Mouse (Mus musculus): ENCODE results near the gene Phlda3. TPM values are rescaled to one million over a fixed set of nuclear protein-coding genes. Genes with fewer than 3 reads are reported as not detected.

The Phlda3 gene
- total RNA-seq (2017) = 0.39 to 7.4 TPM (median 1.4 TPM) in 3 replicates

DNA sequence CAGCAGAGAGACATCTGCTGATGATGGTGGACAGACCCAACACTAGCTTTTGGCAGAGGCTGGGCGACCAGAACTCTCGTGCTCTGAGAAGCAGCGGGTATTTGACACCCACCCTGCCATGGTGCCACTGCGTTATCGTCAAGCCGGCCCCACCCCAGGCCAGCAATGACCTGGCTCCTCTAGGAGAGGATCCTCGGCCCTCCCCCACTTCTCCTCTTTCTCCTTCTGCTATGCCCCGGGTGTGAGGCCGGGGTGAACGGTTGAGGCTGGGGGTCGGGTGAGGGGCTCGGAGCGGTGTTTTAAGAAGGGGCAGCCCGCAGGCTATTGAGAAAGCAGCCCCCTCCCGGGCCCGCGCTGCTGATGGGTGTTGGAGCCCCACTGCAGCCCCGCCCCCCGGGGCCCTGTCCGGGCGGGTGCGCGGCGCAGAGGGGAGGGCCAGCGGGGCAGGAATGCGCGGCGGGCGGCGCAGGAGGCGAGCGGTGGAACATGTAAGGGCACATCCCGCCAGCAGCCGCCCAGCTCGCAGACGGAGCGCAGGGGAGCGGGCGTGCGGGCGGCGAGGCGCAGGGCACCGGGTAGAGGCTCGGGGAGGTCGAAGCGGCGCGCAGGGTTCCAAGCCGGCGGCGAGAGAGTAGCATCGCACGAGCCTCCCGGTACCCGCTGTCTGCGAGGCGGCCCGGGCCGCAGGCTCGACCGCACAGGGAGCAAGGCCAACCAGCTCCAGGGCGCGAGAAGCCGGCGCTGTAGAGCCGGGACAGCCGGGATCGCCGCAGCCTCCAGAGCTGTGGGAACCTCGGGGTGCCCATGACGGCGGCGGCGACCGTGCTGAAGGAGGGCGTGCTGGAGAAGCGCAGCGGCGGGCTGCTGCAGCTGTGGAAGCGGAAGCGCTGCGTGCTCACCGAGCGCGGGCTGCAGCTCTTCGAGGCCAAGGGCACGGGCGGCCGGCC is at the start of gene Phlda3:
Gene Phlda3 (plus strand): TSS at position 475 of the 947 bp plus-strand sequence.
- ATAC-seq (replicated peaks; ENCODE audit: insufficient number of reproducible peaks, low FRiP score, low TSS enrichment, poor library complexity, severe bottlenecking) = no peak

DNA sequence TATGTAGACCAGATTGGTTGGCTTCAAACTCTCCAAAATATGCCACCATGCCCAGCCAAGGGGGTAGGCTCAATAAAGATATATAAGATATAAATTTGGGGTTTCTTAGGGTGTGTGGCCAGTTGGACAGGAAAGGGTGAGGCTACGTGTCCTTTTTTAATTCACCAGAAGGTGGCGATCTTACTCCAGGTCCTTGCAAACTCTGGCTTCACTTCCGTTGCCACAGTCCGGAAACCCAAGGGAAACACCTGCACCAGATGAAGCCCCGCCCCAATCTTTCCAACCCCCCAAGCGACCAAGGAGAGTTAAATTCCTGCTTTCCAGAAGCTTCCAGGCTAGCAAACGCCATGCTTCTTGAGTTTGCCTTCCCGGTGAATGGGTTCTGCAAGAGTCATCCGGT is 46.4 kb upstream of the Phlda3 start:
- ATAC-seq (replicated peaks; ENCODE audit: insufficient number of reproducible peaks, low FRiP score, low TSS enrichment, poor library complexity, severe bottlenecking) = peak; percentile 91

DNA sequence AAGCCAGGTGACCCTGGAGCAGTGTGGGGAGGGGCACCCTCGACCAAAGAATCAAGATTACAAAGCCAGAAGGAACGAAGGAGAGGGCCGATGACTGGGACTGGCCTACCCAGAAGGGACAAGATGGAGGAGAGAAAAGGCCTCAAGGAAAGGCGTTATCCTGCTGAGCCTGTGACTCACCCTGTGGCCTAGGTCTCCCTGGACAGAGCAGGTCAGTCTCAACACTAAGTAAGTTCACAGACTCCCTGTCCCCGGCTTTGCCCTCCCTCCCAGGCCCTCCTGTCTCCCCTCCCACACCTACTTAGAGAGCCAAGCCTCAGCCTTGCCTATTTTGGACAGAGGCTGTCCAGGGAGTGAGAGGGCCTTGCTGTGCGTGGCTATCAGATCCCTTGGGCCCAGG is 45.9 kb upstream of the Phlda3 start, which contains the start of gene Csrp1:
Gene Csrp1 (plus strand): TSS at position 79 of the 400 bp plus-strand sequence.
- ATAC-seq (replicated peaks; ENCODE audit: insufficient number of reproducible peaks, low FRiP score, low TSS enrichment, poor library complexity, severe bottlenecking) = no peak

DNA sequence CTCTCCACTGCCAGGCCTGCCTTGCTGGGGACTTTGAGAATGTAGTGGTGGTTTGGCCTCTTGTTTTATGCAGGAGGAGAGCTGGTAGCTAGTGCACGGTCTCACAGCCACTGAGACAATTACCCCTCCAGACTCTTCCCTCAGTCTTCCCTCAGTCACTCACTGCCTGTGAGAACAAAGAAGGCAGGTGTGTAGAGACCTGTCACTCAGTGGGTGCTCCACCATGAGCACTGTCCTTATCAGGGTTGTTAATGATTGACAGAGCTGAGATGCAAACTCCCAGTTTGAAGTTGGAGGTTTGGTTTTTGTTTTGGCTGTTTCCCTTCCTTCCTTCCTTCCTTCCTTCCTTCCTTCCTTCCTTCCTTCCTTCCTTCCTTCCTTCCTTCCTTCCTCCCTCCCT is 42.9 kb upstream of the Phlda3 start:
- ATAC-seq (replicated peaks; ENCODE audit: insufficient number of reproducible peaks, low FRiP score, low TSS enrichment, poor library complexity, severe bottlenecking) = no peak

DNA sequence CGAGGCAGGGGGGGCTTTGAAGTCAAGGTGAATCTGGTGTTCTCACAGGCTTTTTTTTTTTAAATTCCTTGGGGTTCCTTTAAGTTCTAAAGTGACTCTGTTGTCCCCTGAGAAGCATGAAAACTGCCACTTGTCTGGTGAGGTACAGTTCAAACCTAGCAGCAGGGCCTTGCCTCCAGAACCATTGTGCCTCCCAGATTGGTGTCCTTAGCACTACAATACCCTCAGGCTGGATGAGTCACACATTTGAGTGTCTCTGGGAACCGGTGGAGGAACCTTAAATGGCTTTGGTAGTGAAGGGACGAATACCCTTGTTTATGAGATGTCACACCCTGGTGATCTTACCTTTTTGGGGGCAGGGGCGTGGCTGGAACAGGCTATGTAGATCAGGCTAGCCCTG is 41.8 kb upstream of the Phlda3 start:
- no peak for ATAC-seq (replicated peaks; ENCODE audit: insufficient number of reproducible peaks, low FRiP score, low TSS enrichment, poor library complexity, severe bottlenecking)

DNA sequence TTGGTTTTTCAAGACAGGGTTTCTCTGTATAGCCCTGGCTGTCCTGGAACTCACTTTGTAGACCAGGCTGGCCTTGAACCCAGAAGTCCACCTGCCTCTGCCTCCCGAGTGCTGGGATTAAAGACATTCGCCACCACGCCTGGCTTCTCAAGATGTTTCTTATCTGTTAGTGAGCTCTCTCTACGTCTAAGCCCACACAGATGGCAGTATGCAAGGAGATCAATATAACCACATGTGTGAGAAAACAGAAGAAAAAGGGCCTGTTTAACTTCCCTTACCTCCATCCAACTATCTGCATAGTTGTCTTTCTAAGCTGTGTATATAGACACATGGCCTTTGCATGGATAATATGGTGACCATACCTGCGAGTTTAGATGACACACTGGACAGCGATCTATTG is 40.6 kb upstream of the Phlda3 start:
- ATAC-seq (replicated peaks; ENCODE audit: insufficient number of reproducible peaks, low FRiP score, low TSS enrichment, poor library complexity, severe bottlenecking) = no peak

DNA sequence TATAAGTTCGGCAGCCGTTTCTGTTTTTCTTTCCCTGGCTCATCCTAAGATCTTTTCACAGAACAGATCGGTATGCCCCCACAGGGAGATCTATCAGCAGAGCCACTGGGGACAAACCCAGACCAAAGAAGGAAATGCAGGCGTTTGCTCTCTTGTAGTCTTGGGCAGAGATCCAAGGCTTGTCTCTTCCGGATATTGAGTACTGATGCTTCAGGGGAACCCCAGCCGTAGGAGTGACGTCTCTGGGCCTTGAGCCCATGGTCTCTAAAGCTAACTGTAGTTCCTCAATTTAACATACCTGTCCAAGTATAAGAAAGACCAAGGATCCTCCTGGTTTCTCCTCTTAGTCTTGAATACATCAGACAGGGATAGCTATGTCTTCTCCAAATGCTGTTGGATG is 40.0 kb upstream of the Phlda3 start:
- no peak for ATAC-seq (replicated peaks; ENCODE audit: insufficient number of reproducible peaks, low FRiP score, low TSS enrichment, poor library complexity, severe bottlenecking)

DNA sequence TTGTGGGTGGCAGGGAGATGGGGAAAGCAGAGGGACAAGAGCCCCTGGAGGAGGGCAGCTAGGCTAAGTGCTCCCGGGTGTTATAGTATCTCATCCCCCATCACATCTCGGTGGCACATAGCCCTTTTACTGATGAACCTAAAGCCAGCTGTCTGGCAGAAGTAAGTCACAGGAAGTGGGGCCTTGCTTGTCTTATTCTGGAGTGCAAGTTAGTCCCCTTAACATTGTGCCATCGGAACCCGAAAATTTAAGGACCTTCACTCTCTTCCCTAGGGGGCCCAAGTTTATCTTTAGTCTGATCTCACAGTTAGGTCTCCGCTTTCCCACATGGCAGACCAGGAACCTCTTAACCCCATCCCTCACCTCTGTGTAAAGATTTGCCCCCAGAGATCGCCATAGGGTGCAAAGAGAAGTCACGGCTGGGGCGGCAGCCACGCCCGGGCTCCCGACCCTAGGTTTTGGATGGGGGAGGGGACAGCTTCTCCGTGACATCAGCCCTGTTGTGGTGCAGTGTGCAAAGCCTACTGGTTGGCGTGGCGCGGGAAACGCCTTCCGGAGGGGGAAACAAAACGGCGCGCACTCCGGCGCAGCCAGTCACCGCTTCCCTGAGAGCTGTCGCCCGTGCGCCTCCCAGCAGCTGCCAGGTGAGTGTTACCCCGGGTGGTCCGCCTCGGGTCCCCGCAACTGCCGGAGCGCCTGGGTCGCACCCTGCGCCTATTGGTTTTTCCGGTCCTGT is 37.1 kb upstream of the Phlda3 start:
- ATAC-seq (replicated peaks; ENCODE audit: insufficient number of reproducible peaks, low FRiP score, low TSS enrichment, poor library complexity, severe bottlenecking) = peak; percentile 94

DNA sequence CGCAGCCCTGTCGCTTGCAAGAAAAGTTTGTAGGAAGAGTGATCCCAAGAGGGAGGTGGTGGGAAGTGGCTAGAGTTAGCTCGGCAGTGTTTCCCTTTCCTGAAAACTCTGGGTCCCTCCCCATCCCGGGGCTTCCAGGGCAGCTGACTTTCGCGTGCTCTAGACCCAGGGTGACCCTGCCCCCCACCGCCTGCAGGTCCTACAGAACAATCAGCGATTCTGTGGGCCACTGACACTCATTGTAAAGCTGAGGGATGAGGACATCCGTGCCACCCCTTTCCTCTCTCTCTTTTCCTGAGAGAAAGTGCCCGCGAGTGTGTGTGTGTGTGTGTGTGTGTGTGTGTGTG is 36.6 kb upstream of the Phlda3 start:
- ATAC-seq (replicated peaks; ENCODE audit: insufficient number of reproducible peaks, low FRiP score, low TSS enrichment, poor library complexity, severe bottlenecking) = no peak

DNA sequence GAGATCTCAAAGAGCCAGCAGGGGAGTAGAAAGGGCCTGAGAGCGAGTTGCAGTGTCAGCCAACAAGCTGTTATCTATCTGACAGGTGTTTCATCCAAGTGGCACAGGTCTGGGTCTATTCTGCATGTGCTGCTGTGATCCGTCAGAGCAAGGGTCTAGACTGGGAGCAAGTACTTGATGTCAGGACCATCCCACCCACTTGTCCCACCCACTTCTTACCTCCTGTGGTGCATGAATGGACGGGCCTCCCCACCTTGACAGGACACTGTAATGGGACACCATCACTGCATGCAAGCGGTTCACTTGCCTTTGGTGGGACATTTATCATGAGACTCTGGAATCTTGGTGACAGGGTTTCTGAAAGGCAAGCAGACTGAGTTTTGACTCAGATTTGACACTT is 36.1 kb upstream of the Phlda3 start:
- no peak for ATAC-seq (replicated peaks; ENCODE audit: insufficient number of reproducible peaks, low FRiP score, low TSS enrichment, poor library complexity, severe bottlenecking)

DNA sequence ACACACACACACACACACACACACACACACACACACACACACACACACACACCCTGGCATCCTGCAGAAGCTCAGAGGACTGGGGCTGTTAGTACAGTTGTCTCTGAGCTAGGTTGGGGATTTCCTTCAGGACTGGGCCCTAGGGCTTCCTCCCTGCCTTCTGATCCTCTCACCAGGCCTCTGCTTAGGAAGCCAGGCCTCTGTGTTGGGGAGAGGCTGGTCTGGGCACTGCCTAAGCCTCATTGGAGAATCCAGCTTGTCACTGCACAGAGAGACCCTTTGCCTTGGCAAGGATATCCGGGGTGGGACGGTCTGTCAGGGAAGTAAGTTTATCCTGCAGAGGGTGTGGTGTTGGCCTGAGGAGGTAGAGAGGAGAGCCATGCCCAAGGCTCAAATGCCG is 35.6 kb upstream of the Phlda3 start:
- ATAC-seq (replicated peaks; ENCODE audit: insufficient number of reproducible peaks, low FRiP score, low TSS enrichment, poor library complexity, severe bottlenecking) = no peak

DNA sequence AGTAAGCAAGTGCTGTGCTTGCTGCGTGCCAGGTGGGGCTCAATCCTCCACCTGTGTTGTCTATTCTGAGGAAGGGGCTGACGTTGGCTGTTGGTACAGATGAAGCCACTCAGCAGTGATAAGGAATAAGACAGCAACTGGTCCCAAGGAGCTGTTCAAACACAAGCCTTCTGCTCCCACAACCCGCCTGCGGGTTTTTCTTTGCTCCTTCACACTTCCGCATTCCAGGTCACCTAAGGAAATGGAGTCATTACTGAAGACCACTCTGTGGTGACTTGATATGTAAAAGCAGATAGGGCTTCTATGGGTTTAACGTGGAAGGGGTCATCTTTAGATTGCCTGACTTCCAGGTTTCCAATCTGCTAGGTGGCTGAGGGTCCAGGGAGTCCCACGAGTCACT is 34.5 kb upstream of the Phlda3 start:
- ATAC-seq (replicated peaks; ENCODE audit: insufficient number of reproducible peaks, low FRiP score, low TSS enrichment, poor library complexity, severe bottlenecking) = no peak

DNA sequence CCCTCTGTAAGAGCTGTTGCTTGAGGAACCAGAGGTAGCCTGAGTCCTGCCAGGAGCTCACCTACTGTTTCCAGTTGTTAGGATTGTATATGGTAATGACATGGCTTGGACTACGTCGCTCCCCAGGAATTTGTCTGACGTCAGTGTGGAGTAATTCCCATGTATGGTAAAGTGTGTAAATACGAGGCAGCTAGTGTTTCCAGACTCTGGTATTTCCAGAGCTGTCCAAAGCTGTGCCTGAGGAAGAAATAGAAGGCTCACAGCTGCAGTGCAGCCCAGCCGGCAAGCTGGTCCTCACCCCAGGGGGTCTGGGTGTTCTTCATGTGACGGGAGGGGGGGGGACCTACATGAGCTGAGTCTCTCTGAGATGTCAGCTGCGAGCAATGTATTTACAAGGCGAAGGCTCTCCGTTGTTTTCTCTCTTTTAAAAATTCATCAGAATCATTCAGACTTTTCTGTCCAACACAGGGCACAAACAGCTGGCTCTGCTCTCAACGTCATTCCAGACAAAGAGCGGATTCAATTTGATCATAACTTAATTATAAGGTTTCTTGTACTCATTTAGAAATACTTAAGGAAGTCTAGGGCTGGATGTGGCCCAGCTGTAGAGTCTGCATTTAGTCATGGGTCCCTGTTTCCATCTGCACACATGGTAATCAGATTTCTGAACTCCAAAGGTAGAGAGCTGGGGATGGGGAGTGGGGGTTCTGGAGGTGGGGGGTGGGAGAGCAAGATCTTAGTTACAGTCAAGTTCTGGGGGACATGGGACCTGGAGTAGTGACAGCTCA is 33.8 kb upstream of the Phlda3 start:
- ATAC-seq (replicated peaks; ENCODE audit: insufficient number of reproducible peaks, low FRiP score, low TSS enrichment, poor library complexity, severe bottlenecking) = no peak

DNA sequence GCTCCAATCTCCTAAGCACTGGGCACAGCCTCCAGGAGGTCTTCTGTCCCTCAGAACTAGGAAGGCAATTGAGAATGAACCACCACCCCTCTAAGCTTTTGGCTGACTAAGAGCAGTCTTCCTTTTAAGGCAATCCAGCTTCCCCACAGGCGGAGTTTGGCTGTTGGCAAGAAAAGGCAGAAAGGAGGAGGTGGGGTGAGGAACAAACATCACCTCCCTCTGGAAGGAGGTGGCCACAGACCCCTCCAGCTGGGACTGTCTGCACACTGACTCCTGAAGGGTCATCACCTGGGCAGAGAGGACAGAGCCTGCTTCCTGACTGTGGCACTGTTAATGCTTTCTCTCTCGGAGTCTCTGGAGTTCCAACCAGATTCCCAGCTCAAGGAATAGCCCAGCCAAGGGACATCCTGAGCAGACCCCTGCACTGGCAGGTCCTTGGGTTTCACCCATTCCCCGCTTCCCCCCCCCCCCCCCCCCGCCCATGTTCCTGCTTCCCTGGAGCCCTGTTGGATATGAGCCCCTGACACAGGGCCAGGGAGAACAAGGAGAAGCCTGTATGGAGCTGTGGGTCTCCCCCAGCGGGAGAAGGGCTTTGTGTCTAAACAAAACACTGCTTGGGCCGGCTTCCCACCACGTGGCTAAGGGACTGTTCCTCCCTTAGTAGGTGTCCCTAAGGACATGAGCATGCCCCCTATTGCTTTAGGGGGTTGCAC is 31.5 kb upstream of the Phlda3 start:
- no peak for ATAC-seq (replicated peaks; ENCODE audit: insufficient number of reproducible peaks, low FRiP score, low TSS enrichment, poor library complexity, severe bottlenecking)

DNA sequence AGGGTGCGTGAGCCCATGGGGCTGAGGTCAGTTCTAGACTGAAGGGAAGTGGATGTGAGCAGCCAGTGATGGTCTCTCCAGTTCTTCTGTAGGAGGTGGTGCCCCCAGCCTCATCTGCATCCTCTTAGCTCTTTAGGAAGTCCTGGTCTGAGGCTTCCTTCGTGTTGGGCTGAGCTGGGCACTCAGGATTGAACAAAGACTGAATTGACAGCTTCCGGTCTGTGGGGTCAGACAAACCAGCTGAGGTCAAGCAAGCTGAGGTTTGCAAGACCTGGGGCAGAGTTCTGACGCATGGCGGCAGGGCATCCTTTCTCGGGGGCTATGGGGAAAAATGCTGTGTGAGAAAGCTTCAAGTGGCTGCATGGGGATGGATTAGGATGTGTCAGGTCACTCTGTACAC is 30.5 kb upstream of the Phlda3 start:
- no peak for ATAC-seq (replicated peaks; ENCODE audit: insufficient number of reproducible peaks, low FRiP score, low TSS enrichment, poor library complexity, severe bottlenecking)

DNA sequence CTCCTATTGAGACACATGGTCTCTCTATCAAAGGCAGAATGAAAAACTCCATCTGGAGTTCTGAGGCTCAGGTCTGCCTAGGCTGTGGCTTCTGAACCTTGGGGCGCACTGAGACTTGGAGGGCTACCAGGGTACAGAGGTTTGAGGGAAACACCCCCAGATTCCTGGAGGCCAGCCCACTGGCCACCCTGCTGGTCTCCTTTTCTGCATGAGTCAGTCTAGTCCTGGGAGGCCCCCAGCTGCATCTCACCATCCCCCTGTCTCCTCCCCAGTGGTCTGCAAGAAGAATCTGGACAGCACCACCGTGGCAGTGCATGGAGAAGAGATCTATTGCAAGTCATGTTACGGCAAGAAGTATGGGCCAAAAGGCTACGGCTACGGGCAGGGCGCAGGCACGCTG is 20.9 kb upstream of the Phlda3 start:
- no peak for ATAC-seq (replicated peaks; ENCODE audit: insufficient number of reproducible peaks, low FRiP score, low TSS enrichment, poor library complexity, severe bottlenecking)

DNA sequence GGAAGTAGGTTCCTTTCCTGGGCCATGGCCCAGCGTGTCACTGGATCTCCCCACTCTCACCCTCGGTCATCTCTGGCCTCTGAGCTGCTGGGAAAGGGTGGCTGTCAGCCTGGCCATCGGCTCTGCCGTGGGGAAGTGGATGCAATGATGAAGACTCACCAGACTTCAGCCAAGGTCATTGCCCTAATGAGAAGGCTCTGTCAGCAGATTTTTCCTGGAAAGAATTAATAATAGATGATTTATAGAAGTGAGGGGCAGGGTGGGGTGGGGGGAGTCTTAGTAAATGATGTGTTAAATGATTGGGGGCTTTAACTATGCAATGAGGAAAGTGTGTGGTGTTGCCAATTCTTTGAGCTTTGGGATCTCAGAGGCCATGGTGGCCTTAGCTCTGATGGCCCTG is 19.7 kb upstream of the Phlda3 start:
- ATAC-seq (replicated peaks; ENCODE audit: insufficient number of reproducible peaks, low FRiP score, low TSS enrichment, poor library complexity, severe bottlenecking) = no peak

DNA sequence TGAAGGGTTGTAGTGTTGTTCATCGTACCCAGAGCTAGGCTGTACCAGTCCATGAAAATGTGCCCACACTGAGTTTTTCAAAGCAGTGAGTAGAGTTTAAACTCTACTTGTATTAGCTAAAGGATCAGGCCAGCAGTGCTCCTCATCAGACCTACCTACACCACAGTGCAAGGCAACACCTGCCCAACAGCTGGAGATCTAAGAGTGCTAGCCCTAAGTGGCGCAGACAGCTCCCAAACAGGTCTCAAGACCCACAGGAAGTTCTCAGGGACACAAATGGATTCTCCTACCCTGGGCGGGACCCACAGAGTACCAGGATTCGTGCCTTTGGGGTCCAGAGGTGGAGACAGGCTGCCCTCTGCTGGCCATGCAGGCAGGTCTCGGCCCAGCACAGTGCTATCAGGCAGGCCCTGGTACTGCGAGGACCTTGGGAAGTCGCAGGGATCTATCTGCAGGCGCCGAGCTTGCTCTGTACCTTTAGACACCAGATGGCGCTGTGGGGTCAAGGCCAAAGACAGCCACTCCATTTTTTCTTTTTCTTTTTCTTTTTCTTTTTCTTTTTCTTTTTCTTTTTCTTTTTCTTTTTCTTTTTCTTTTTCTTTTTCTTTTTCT is 13.1 kb upstream of the Phlda3 start:
- peak; percentile 98 for ATAC-seq (replicated peaks; ENCODE audit: insufficient number of reproducible peaks, low FRiP score, low TSS enrichment, poor library complexity, severe bottlenecking)

All from monocyte, adult 5-6 weeks (primary cell).